Mouse (Mus musculus): ENCODE results near the gene Spata2. TPM values are rescaled to one million over a fixed set of nuclear protein-coding genes. Genes with fewer than 3 reads are reported as not detected.

The Spata2 gene
- total RNA-seq, 2 experiments from 2014 or later = 7.7 to 11.8 TPM

DNA sequence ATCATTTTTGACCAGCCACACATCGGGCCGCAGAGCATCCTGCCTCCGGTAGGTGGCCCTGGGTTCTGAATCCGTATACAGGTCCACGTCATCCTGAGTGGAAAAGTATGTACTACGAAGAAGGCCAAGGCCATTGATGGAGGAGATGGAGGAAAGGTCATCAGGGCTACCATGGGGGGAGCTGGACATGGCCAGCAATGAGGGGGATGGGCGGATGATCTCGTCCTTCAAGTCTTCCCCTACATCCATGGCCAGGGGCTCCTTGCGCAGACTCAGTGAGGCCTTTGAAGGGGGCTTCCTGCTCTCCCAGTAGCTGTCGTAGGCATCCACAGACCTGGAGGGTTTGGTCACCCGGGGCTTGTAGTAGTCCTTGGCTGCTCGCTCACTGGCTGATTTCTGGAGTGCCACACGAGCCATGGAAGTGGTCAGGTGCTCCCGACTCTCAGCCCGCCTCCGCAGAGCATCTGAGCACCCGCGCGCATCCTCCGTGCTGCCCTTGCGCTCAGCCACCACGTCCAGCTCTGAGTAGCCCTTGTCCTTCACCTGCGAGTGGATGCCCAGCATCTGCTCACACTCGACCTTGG is 8.8 kb downstream of the Spata2 start:
- ATAC-seq (replicated peaks; ENCODE audit: poor library complexity) = no peak

DNA sequence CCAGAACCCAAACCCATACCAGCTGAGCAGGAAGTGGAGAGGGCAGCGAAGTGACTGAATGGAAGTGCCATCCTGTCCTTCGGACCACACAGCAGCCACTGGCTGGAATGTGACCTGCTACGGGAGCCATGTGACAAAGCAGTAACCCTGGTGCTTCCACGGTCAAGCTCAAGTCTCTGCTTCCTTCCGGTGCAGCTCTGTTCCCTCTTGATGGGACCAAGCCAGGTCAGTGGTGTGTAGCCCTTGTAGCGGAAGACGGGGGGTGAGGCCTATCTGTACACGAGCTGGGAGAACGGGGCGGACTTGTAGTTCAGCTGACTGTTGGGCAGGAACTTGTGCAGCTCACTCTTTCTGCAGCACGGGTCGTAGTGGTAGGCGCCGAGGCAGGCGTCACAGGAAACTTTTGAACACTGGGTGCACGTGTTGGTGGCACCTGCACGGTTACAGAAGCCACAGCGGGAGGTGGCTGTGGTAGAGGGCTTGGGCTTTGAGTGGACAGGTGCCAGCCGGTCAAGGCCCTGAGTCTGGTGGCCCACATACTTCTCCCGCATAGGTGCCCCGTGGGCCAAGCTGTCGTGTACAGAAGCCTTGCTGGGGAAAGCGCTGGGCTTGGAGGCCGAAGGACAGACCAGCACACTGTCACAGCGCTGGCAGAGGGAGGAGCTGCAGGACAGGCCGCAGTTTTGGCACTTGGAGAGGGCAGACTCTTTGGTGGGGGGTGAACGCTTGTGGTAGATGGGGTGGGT is 9.4 kb downstream of the Spata2 start:
- 0 out of 2 replicates have a peak, but pooled peaks have one; percentile 20 for ATAC-seq (replicated peaks; ENCODE audit: poor library complexity)

GRCm38 (mm10) chr2:167482681-167483080 is 10.0 kb downstream of the Spata2 start:
- ATAC-seq (replicated peaks; ENCODE audit: poor library complexity) = no peak

- ATAC-seq (replicated peaks; ENCODE audit: poor library complexity) = no peak
Measured at GRCm38 (mm10) chr2:167479501-167479900, 13.2 kb downstream of the Spata2 start.

DNA sequence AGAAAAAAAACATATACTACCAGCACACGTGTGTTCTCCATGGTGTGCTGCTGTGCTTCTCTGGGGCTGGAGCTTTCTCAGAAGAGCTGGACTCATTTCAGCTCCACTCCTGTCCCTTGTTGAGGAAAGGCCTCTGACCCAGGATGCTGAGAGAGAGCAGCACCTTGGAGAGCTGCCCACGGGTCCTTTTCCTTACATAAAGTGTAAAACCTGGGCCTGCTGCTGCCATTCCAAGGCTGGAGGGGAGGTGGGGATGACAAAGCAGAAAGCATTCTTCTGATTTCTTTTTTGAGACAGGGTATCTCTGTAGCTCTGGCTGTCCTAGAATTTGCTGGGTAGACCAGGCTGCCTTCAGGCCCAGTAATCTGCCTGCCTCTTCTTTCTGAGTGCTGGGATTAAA is 14.6 kb downstream of the Spata2 start:
- ATAC-seq (replicated peaks; ENCODE audit: poor library complexity) = no peak

DNA sequence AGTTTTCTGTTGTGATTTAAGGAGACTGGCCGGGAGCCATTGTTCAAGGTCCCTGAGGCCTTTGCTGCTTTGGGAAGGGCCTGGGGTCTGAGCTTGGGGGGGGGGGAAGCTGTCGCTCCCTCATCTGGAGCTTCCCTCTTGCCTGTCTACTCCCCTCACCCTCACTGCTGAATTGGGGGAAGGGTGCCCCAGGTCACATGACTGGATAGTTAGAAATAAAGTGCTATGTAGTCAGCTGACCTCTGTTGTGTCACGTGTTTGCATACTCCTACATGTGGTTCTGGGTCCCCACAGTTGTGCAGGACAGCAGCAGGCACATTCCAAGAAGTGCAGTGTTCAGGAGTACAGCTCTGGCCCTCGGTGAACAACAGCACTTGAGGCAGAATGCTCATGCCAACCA is 15.9 kb downstream of the Spata2 start:
- peak; percentile 2; the same call in 1 of the 2 replicates for ATAC-seq (replicated peaks; ENCODE audit: poor library complexity)

DNA sequence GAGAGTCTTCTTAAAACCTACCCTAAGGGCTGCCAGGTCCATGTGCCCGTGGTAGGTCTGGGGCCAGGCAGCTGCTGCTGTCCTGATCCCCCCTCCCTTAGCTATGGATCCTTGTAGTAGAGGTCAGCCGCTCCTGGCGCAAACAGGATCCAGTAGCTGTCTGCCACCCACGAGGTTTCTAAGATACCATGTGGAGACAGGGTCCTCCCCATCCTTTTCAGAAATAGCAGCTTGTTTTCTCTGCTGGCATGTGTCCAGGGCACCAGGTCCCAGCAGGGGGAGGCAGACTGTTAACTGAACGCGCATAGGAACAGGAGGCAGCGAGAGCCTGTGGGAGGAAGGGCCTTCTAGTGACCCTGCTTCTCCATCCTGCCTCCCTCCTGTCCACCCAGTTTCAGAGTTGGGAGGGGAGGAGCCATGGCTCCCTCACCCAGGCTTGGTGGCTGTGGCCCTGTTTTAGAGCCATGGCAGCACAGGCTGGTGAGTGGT is 16.4 kb downstream of the Spata2 start:
- ATAC-seq (replicated peaks; ENCODE audit: poor library complexity) = peak; percentile 32

DNA sequence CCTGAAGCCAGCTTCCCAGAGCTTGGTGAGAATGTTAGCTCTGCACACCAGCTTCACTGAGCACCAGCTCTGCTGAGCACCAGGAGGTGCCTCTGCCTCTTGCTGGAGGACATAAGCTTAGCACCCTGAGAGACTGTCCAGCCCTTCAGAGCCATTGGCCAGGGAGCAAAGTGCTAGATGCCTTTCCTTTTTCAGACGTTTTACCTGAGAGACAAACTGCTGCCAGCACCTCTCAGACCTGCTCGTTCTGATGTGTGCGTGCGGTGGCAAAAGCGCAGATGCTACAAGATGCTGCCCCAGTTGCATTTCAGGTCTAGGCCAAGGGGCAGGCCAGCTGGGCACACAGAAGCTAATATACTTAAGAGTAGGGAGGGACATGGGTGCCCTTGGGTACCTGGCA is 17.1 kb downstream of the Spata2 start:
- no peak for ATAC-seq (replicated peaks; ENCODE audit: poor library complexity)

- ATAC-seq (replicated peaks; ENCODE audit: poor library complexity) = no peak
Measured at GRCm38 (mm10) chr2:167474218-167474617, 18.5 kb downstream of the Spata2 start.

GRCm38 (mm10) chr2:167471585-167471984 is 21.1 kb downstream of the Spata2 start:
- ATAC-seq (replicated peaks; ENCODE audit: poor library complexity) = no peak

DNA sequence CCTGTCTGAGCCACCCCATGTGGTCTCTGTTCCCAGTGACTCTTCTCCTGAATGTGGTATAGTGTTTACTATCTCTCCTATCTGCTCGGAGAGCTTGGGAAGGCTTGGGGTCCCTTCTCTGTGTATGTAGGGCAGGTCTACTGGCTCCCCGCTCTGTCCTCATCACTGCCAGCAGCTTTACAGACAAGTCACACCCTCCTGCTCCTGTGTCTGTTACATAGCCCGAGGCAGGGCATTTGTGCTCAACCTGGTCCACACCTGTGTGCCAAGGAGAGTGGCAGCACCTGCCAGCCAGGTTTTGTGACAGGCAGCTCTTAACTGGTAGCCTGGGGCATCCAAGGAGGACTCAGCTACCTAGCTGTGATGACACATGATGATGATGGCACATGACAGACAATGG is 22.1 kb downstream of the Spata2 start:
- no peak for ATAC-seq (replicated peaks; ENCODE audit: poor library complexity)

- ATAC-seq (replicated peaks; ENCODE audit: poor library complexity) = peak; percentile 71
Measured at GRCm38 (mm10) chr2:167468444-167468843, 24.2 kb downstream of the Spata2 start.

DNA sequence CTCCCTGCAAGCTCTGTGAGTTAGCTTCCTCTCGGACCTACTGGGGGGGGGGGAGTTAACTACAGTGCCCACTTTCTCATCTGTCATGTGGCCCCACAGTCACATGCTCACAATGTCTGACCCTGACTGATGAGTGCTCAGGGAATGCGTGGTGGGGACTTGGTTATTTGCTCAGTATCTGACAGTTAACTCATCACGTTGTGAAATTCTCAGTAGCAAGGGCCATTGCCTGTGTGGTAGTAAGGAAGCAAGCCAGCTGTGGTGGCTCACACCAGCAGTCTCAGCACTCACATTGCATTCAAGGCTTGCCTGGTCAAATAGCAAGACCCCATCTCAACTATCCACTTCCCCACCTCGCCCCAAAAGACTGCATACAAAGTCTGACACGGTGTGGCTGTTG is 25.5 kb downstream of the Spata2 start:
- peak; percentile 47 for ATAC-seq (replicated peaks; ENCODE audit: poor library complexity)

GRCm38 (mm10) chr2:167465951-167466350 is 26.7 kb downstream of the Spata2 start:
- ATAC-seq (replicated peaks; ENCODE audit: poor library complexity) = no peak

- no peak for ATAC-seq (replicated peaks; ENCODE audit: poor library complexity)
Measured at GRCm38 (mm10) chr2:167463802-167464201, 28.9 kb downstream of the Spata2 start.

DNA sequence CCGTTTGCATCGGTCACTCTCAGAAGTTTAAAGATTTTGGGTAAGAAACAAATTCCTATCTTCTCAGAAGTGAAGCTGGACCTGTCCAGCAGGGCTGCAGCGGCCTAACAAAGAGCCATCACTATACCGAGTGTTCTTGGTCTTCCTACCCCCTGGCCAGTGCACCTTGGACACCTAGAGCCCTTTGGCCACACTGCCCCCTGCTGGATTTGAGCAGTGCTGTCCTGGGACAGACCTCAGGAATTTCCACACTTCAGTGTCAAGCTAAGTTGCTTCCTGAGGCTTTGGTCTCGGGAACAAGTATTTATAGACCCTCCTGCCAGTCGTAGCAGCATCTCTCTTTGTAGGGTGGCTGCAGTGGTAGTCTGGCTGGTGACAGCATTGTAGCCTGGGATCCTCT is 29.7 kb downstream of the Spata2 start:
- peak; percentile 82 for ATAC-seq (replicated peaks; ENCODE audit: poor library complexity)

- no peak for ATAC-seq (replicated peaks; ENCODE audit: poor library complexity)
Measured at GRCm38 (mm10) chr2:167459071-167459865, 33.4 kb downstream of the Spata2 start.

DNA sequence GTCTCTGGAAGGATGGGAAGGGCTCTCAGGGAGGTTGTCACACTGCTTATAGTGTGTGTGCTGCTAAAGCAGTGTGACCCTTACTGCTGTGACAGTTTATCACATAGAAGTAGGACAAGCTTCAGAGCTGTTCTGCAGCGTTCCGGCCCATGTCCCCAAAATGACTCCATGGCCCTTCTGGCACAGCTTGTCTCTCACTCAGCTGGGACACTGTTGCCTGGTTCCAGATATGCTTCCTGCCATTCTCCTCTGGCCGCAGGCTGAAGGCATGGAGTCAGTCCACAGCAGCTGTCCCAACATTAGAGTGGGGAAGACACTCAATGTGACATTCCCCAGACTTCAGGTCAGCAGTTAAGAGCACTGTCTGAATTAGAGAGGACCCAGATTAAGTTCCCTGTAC is 34.1 kb downstream of the Spata2 start:
- no peak for ATAC-seq (replicated peaks; ENCODE audit: poor library complexity)

DNA sequence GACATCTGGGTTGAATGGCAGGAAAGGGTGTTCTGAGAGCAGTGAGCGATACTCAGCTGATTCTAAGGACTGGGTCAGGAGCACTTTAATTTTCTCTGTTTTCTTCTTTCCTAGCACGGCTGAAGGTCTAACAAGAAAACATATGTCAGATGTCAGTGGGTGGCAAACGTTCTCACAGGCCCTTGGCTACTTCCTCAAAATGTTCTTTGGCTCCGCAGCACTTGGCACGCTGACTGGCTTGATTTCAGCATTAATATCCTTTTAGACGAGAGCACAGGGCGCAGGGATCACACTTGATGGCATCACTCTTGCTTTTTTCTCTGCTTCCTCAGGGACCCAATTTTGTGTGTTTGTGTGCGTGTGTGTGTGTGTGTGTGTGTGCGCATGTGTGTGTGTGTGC is 35.5 kb downstream of the Spata2 start:
- peak; percentile 48; the same call in 1 of the 2 replicates for ATAC-seq (replicated peaks; ENCODE audit: poor library complexity)

- no peak for ATAC-seq (replicated peaks; ENCODE audit: poor library complexity)
Measured at GRCm38 (mm10) chr2:167456361-167457020, 36.2 kb downstream of the Spata2 start.

GRCm38 (mm10) chr2:167453814-167454213 is 38.9 kb downstream of the Spata2 start:
- no peak for ATAC-seq (replicated peaks; ENCODE audit: poor library complexity)
